Mouse (Mus musculus) left cerebral cortex, adult 8-10 months (tissue): ENCODE data around the gene Bpifa1. TPM values are rescaled to one million over a fixed set of nuclear protein-coding genes. Genes with fewer than 3 reads are reported as not detected.

Experiments used
- total RNA-seq, 4 experiments: library from RNA; stranded (reverse); gene quantifications; 2 replicates each; pipeline ENCODE4 v1.2.4; 2022

Gene Bpifa1
- total RNA-seq, 4 experiments from 2014 or later = not detected

Other genes with a start within 250 kb of the Bpifa1 start
- not detected for gene Bpifb6, start 242.5 kb upstream of the Bpifa1 start, total RNA-seq
- gene Bpifb3, start 224.7 kb upstream of the Bpifa1 start, total RNA-seq = not detected
- gene Bpifb4, start 204.7 kb upstream of the Bpifa1 start, total RNA-seq = not detected
- gene Bpifa6, start 167.9 kb upstream of the Bpifa1 start, total RNA-seq = not detected
- gene Bpifa2, start 134.6 kb upstream of the Bpifa1 start, total RNA-seq = not detected
- gene Bpifa3, start 12.5 kb upstream of the Bpifa1 start, total RNA-seq = not detected
- gene Bpifa5, start 19.7 kb downstream of the Bpifa1 start, total RNA-seq = not detected
- gene Bpifb1, start 47.9 kb downstream of the Bpifa1 start, total RNA-seq = under 1 TPM in 3 of 4 experiments, not detected in 1; 0.22 to 0.36 (median 0.23) TPM
- not detected for gene Bpifb5, start 80.9 kb downstream of the Bpifa1 start, total RNA-seq
- not detected for gene Bpifb9a, start 115.0 kb downstream of the Bpifa1 start, total RNA-seq
- not detected for gene Bpifb9b, start 164.3 kb downstream of the Bpifa1 start, total RNA-seq
- 10 to 100 TPM; 11.9 to 18.9 (median 15.1) TPM for gene Cdk5rap1, start 230.1 kb downstream of the Bpifa1 start, total RNA-seq